Mouse (Mus musculus) lung, adult 18-20 months (tissue): ENCODE measurements around the gene C130050O18Rik.
A peak's percentile ranks its signal among the peaks of the same experiment; 100 is the strongest.

Experiments
- DNase-seq, 2 experiments: peaks; one replicate each; pipeline ENCODE4 v3.0.0; 2022; ENCODE audit warnings: mixed read lengths in 2 of 2

C130050O18Rik gene

DNA sequence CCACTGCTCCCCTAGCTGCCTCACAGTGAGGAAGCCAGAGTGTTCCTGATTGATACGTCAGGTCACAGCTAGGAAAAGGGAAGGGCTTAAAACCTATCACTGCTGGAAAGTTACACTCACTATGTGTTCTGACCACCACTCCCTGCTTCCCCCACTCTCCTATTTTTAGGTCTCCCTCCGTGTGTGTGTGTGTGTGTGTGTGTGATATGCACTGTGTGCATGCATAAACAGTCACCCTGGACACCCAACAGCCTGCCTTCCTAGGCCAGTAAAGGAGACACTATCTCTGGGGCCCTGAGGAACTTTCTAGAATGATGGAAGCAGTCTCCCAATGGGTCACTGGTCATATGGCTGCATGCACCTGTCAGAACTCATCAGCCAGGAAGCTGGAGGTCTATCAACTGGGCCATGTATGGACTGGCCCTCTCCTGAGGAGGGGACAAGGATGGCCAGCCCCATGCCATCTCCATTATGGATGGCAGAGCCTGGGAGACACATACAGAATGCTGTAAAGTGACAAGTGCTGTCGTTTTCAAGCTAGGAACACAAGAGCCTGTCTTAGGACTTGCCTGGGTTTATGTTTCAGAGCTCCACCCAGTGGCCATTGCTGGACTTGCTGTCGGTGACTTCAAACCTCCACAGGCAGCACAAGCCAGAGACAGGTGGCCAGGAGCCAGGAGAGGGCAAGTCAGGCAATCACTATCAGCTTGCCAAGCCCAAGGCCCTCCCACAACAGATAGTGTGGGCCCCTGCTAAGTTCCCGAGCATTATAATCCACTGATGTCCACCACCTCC lies 6.9 kb upstream of the C130050O18Rik start:
- DNase-seq = peak; percentile 93 to 95

DNA sequence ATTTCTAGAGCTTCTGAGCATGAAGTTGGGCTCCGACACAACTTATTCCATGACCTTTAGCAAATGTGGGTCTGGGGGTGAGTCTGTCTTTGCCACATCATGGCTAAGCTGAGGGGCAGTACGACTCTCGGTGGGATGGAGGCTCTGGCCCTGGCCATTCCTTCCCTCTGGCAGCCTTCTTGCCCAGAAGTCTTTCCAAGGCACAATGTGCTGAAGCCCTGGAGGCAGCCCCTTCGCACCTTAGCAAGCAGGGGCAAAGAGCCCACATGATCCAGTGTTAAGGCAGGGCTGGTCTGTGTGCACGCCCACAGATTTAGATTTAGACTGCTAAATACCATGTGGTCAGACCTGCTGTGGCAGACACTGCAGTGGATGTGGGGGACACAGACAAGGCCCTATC lies 6.3 kb upstream of the C130050O18Rik start:
- DNase-seq = no peak

DNA sequence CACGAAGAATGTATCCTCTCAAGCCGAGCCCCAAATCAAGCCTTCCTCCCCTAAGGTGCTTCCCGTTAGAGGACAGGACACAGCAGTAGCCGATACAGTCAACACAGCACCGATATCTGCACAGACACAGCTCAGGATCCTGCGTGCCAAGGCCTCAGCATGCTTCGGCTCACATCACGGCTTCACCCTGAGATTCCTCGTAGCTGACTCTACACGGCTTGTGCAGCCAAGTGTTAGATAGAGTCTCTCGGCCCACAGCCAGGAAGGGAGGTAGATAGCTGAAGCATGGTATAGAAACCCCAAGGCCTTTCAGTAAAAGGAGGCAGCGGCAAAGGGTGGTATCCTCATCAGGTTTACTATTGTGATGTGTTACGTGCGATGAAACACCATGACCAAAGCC lies 5.1 kb upstream of the C130050O18Rik start:
- DNase-seq = no peak

DNA sequence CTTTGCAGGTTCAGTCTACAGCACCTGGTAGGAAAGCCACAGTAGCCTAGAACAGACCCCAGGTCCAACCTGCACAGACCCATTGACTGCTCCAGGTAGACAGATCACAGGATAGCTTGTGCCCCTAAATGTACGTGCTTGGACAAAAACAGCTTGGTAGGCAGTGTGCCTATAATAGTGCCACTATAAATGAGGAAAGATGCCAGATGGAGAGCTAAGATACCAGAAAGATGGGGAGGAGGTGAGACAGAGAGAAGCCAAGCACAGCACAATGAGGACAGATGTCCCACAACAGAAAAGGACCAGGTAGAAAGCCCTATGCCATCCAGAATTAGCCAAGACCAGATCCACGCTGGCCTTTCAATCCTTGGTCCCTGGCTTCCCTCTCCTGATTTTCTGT lies 3.0 kb upstream of the C130050O18Rik start:
- DNase-seq = no peak

DNA sequence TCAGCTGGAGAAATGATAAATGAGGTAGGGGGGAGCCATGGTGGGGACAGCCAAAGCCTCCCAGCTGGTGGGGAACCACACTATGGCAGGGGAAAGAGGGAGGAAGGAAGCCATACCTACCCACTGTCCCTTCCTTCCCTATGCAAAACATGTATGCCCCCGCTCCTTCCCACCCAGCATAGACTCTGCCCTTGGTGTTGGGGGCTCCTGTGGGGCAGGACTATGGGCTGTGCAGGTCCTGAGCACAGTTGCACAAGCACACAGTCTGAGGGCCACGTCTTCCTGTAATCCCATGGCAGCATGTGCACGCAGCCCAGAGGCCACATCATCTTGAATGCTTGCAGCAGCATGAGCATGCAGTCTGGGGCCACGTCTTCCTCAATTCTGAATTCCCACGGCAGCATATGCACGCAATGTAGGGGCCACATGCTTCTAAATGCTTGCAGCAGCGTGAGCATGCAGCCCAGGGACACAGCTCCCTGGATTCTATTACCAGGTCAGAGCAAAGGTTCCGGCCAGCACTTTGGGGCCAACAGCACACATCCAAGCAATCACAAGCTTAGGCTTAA lies 1.3 kb upstream of the C130050O18Rik start:
- no peak for DNase-seq

DNA sequence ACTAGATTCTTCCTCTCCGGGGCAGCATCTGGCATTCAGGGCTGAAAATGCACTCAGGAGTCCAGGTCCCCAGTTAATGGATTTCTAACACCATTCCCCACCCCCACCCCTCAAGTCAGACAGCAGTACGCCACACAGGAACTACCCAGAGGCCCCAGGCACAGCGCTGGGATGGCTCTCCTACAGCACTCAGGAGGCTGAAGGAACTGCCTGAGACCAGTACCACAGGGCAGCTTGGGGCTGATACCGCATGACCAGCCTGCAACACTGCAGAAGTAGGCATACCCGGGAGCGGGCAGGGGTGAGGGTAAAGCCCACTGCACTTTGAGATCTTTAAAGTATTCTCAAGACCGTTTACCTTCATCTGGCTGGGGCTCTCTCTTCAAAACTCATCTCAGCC lies 398 bp downstream of the C130050O18Rik start:
- no peak for DNase-seq

DNA sequence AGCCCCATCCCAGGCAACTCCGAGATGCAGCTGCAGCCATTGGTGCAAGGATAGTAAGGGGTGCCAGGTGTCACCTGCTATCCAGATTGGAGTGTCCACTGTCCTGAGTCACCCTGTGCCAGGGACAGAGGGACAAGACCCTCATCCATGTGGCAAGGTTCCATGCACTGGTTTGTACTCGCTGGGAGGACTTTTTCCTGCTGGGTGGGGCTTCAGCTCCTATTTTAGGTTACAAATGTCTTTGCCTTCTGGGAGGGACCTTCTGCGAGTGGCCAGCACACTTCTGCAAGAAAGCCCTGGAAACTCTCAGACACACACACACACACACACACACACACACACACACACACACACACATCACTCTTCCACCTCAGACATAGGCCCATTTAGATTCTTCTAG lies 873 bp downstream of the C130050O18Rik start:
- peak in 1 of 2 experiments; percentile 41 for DNase-seq

DNA sequence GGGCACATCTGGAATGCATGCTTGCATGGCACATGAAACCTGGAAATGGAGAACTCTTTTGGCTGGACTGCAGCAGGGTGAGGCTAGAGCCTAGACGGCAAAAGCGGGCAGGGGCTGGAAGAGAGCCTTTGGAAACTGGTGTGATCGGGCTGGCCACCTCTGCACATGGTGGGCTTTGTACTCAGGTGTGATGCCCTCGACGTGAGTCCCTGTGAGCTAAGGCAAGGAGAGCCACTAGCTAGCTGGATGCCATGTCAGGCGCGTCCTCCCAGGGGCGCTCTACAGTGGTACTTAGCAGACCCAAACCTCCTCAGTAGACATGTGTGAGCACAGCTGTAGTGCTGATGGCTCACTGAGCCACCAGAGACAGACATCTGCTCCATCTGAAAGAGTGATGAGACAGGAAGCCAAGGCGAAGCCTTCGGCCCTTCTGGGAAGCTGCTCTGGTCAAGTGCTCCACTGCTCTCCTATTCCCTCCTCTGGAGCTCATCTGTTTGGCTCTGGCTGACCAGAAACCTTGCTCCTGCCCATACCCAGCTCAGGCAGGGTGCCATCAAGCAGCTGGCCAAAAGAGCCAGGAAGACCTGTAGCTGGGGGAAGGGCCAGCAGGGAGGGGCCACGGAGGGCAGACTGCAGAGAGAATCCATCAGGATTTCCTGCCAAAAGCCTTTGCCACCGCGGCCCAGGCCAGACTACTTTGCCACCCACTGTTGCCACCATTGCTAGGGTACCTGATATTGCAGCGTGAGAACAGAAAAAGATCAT lies 2.2 kb downstream of the C130050O18Rik start:
- DNase-seq = no peak

DNA sequence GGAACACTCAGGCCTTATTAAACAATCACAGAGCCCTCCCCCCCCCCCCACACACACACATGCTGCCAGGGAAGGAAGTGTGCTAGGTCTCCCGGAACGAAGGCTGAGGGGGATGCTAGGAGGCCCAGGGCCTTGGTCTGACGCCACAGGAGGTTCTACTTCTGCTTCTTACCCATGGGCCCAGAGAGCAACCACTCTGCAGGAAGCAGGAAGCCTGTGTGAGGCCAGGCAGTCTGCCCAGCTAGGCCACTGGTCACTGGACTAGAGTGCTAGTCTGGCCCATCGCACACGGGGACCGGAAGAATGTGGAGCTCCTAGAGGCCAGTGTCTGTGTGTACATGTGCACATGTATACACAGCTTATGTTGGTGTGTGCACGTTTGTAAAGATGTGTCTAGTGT lies 3.4 kb downstream of the C130050O18Rik start:
- DNase-seq = peak; percentile 47 to 51

DNA sequence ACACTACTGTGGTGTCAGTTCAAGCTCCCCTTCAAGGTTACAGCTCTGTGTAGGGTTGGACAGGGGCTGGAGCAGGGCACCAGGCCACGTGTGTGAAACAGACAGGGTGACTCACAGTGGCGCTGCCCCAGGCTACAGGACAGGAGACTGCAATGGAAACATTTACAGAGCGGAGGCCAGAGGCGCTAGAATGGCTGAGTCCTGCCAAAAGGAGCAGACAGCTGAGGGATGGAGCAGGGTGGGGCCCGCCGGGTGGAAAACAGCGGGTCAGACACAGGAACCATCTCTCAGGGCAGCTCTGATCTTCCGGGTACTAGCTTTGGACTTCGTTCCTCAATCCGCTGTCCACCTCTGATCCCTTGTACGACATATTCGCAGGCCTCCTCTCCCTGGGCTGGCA lies 4.3 kb downstream of the C130050O18Rik start:
- peak; percentile 77 to 79 for DNase-seq

DNA sequence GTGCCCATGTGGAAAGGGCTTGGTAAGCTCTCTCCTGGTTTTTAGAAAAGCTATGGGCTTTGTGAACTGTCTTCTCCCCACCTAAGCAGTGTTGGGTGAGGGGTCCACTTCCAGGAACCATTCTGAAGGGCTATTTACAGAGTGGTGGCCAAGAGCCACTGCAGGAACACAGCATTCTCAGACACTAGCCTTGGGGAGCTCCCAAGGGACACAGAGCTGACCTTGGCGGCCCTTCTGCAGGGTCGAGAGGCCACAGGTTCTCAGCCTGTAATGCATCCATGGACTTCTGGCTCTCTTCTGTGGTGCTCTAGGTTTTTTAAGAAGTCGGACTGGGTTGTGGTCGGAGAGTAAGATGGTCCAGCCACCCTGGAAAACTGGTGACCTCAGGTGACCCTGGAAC lies 5.0 kb downstream of the C130050O18Rik start:
- no peak for DNase-seq

DNA sequence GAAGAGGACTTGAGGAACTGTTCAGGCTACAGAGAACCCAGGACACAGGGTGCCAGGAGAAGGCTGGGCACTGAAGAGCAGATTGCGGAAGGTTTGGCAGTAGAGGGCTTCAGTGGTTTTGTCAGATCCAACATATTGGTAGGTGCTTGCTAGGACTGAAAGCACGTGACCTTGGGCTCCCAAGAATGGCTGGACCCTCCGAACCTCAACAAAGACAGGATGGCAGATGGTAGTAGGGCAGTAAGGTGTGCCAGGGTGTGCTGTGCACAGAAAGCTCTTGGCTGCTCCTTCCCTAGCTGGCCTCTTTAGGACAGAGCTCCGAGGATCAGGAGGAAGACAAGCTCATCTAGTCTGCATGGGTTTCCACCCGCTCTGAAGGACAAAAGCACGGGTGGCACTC lies 6.0 kb downstream of the C130050O18Rik start:
- no peak for DNase-seq

DNA sequence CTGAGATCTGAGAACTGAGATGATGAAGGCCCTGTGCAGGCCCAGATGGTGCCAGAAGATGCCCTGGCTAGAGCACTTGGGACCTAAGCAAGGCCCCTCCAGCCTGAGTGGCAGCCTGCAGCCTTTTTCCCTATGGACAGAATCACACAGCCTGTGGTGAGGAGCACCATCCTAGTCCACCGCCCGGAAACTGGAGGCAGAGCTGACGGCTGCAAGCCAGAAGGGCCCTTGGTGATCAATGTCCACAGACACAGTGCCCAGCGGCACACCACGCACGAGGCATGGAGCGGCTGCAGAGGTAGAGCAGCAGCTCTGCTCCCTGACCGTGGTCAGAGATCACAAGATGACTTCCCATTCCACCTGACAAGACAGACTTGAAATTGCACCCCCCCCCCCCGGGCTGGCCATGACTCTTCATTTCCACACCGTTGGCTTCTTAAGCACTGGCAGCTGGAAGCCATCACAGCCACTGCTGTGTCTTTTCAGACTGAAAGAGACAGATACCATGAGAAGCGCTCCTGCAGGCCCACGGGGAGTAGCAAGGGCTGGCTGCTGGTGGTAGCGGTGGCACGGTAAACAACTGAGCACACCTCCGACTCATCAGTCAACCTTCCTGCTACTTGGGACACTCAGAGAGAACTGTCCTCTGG lies 6.7 kb downstream of the C130050O18Rik start:
- DNase-seq = no peak

DNA sequence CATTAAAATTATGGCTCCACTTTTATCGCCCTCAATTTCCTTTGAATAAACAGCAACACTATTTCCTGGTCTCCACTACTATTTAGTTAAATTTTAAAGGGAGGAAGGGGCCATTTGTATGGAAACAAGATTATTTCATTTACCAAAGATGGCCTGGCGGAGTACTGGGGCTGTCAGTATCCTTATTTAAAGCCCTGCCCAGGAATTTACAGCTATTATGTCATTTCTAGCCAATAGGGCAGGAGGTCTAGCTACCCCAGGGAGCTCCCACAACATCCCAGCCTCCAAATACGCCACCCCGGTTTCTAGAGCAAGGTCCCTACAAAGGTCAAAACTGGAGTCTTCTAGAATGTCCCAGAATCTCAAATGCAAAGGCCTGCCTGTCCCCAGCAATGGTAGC lies 8.5 kb downstream of the C130050O18Rik start:
- no peak for DNase-seq

DNA sequence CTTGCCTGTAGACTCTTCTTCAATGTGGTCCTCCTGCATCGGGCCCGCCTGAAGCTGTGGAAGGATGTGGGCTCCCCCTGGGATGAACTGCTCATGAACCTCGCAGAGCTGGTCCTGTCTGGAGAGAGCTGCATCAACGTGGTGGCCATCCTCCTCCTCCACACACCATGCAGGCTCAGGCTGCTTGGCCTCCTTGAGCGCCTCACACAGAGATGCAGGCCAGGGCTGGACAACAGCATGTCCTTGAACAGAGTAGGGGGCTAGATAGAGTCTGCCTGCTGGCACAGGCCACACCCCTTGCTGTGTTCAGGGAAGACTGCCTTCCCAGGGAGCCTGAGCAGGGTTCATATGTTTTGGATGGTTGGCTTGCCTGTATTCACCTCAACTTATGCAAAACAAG lies 9.9 kb downstream of the C130050O18Rik start:
- DNase-seq = no peak

DNA sequence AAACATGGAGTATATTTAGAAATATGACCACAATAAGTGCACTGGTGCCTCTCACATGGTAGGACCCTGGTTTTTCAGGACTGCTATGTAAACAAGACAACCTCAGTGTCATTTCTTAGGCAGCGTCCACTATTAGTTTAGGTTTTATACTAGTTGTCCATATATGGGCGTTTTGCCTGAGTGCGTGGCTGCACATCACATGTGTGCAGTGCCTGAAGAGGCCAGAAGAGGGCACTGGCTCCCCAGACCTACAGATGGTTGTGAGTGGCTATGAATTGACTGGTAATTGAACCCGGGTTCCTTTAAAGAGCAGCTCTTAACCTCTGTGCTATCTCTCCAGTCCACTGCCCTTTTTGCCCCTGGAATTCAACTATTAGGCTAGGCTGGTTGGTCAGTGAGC lies 11.9 kb downstream of the C130050O18Rik start:
- no peak for DNase-seq

DNA sequence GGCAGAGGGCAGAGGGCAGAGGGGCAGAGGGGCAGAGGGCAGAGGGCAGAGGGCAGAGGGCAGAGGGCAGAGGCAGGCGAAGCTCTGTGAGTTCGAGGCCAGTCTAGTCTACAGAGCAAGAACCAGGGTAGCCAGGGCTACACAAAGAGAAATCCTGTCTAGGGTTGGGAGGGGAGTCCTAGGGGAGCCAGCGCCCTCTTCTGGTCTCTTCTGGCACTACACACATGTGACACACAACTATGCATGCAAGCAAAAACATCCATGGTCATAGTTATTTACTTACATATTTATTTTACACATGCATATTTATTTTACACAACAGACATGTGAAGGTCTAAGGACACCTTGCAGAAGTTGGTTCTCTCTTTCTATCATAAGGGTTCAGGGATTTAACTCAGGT lies 12.4 kb downstream of the C130050O18Rik start:
- DNase-seq = no peak

DNA sequence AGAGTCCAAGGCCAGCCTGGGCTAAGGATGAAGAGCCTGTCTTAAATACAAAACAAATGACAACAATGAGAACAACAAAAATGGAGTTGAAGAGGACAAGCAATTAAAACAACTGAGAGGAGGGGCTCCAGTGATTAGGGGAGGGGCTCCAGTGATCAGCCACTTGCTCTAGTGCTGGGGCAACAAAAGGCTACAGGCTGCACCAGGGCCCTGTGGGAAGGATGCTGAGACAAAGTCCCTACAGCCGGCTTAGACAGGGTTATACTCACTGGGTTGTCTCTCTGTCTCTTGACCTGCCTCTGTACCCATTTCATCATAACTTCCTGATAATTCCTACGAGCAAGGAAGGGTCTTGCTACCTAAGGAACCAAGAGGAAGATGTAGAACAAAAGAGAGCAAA lies 13.0 kb downstream of the C130050O18Rik start:
- no peak for DNase-seq

DNA sequence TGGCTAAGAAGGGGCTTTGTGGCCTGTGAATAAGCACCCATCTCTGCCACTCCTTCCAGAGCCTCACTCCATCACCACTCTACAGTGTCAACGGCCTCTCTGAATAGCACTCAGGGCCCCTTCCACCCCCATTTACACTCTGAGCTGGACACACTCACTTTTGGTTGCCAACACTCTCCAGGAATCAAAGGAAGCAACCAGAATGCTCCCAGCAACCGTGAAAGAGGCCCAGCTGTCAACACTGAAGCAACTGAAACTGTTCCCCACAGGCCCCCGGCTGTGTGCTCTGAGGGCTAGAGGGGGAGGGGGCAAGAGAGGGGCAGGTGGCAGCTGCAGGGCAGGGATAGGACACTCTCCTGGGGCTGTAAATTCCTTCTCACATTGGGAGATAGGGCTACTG lies 13.6 kb downstream of the C130050O18Rik start:
- peak in 1 of 2 experiments; percentile 44 for DNase-seq

DNA sequence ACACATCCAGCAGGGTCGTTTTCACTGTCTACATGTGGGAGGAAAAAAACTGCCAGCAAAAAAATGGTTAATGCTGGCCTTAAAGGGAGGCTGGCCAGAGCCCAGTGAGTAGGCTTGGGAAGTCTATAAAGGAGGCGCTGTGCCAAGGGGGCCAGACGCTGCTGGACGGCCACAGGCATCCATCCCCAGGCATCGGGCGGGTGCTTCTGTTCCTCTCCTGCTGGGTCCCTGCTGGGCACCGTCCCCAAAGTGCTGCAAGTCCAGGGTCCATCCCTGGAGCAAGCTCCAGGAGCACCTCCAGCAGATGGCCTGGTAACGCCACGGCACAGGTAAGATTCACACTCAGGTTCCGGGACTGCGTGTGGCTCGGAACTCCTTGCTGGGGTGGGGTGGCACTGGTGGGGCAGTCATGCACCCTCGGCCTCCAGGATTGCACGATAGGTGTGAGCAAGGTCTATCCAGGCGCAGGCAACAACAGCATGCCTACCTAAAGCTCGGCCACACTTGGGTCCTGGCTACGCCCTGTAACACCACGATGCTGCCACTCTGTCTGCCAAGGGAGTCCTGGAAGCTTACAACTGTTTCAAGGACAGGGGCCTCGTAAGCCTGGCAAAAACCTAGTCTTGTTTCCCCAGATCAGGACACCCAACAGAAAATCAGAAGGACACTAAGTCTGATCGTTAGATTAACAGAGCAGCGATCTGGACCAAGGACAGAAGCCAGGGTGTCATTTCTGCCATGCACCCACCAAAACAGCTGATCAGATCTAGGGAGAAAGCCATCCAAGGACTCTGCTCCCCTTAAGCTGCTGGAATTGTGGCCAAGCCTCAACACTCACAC lies 18.2 kb downstream of the C130050O18Rik start, which contains the start of gene Gper1:
Gene Gper1 (plus strand): TSS at position 126 of the 840 bp plus-strand sequence.
- DNase-seq = no peak

DNA sequence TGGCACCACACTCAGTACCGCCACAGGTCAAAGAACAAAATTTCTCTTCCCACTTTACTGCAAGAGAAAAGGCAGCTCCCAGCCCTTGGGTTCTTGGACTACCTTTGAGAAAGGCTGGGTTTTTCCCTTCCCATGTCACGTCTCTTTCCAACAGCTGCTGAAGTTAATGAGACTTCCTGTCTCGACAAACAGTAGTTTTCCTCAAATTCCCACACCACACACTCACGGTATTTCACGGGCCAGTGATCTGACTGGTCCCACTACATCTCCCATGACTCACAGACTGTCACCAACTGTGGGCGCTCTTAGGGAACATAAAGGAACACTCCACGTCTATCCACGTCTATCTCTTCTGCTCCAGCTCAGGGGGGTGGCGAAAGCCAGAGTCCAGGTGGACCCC lies 20.1 kb downstream of the C130050O18Rik start:
- no peak for DNase-seq

DNA sequence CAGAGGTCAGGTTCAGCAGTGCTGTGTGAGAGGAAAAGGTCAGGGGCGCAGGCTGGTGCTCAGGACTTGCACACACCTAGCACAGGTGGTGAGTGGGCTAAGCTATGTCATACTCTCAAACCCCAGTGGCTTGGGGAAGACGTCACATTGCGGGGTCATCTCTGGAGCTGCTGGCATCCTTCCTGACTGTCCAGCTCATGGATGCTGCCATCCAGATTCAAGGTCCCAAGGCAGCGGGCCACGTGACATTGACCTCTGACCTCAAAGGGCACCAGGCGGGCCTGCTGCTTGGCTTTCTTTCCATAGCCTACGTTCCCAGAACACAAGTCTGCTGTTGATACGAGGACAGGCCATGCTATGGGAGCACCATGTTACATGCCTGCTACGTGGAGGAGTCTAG lies 21.9 kb downstream of the C130050O18Rik start:
- no peak for DNase-seq
